Mouse (Mus musculus) olfactory bulb, adult 2 months (tissue): ENCODE results near the gene Foxo6.

Source experiments
- CTCF ChIP-seq: fragments of 200-500 bp; IDR thresholded peaks from 2 replicates; pipeline ENCODE4 v1.5.1; 2012; ENCODE audit warnings: low read depth, mild to moderate bottlenecking, low read length, moderate library complexity; ENCODE audit not compliant: insufficient read depth
- POLR2A ChIP-seq: fragments of 200-500 bp; IDR thresholded peaks from 2 replicates; pipeline ENCODE4 v1.6.1; 2012; ENCODE audit warnings: mild to moderate bottlenecking, low read depth, low read length, moderate library complexity; ENCODE audit not compliant: insufficient read depth

- TF ChIP-seq CTCF = no peak
- TF ChIP-seq POLR2A = no peak
These were observed 36.0 kb upstream of the Foxo6 start for GRCm38 (mm10) chr4:120323198-120323597.
